Mouse (Mus musculus) CH12.LX (cell line): Measurements from ENCODE around the gene Cadm1.

ENCODE experiments used
- CTCF ChIP-seq, 2 experiments: IDR thresholded peaks in 1 of 2; conservative IDR thresholded peaks in 1 of 2; 2 replicates each; pipeline ENCODE4 v1.5.1; 2011 to 2012; ENCODE audit warnings: low read depth in 2 of 2, low read length in 2 of 2, improper control_type of control experiment in 1 of 2, inconsistent platforms in 1 of 2, mild to moderate bottlenecking in 1 of 2, moderate library complexity in 1 of 2
- ETS1 ChIP-seq: conservative IDR thresholded peaks from 2 replicates; pipeline ENCODE4 v1.6.1; 2012; ENCODE audit warnings: low read depth, mild to moderate bottlenecking, inconsistent platforms, low read length, improper control_type of control experiment, moderate library complexity
- HCFC1 ChIP-seq: IDR thresholded peaks from 2 replicates; pipeline ENCODE4 v1.6.1; 2012; ENCODE audit warnings: low read depth, mild to moderate bottlenecking, inconsistent platforms, low read length, improper control_type of control experiment
- JUND ChIP-seq: conservative IDR thresholded peaks from 2 replicates; pipeline ENCODE4 v1.6.1; 2011; ENCODE audit warnings: low read depth, low read length, improper control_type of control experiment
- MAX ChIP-seq: IDR thresholded peaks from 2 replicates; pipeline ENCODE4 v1.6.1; 2011; ENCODE audit warnings: low read length, improper control_type of control experiment
- POLR2A ChIP-seq: IDR thresholded peaks from 2 replicates; pipeline ENCODE4 v1.6.1; 2011; ENCODE audit warnings: low read depth, mild to moderate bottlenecking, improper control_type of control experiment, low read length
- POLR2AphosphoS2 ChIP-seq: IDR thresholded peaks from 2 replicates; pipeline ENCODE4 v1.6.1; 2011; ENCODE audit warnings: low read depth, low read length, improper control_type of control experiment
- USF1 ChIP-seq: IDR thresholded peaks from 2 replicates; pipeline ENCODE4 v1.6.1; 2014; ENCODE audit warnings: low read depth, mild to moderate bottlenecking, inconsistent platforms, low read length, improper control_type of control experiment
- ZC3H11A ChIP-seq: IDR thresholded peaks from 2 replicates; pipeline ENCODE4 v1.6.1; 2012; ENCODE audit warnings: low read depth, mild to moderate bottlenecking, inconsistent platforms, low read length, improper control_type of control experiment
- ZMIZ1 ChIP-seq: IDR thresholded peaks from 2 replicates; pipeline ENCODE4 v1.6.1; 2012; ENCODE audit warnings: low read depth, mild to moderate bottlenecking, inconsistent platforms, low read length, improper control_type of control experiment

DNA sequence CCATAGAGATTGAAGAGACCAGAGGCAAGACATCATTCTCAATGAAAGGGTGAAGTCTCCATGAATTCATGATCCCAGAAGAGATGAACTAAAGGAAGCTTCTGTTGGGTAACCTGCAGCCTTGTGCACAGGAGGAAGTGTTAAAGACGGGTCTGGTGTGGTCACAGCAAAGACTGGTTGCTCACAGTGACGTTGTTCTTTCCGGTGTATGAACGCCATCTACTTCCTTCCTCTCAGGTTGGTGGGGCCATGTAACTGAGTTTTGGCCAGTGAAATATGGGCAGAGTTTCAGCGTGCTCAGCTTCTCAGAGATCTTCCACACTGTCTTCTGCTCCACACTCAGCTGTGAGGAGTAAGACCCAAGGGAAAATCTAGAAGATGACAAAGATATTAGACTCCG is 363.0 kb downstream of the Cadm1 start:
- no peak for TF ChIP-seq CTCF (conservative IDR thresholded peaks at IDR 0.05 in 1 of 2, IDR thresholded peaks at IDR 0.05 in 1 of 2; ENCODE audit: low read depth in 2 of 2, low read length in 2 of 2)
- no peak for TF ChIP-seq POLR2A
- TF ChIP-seq POLR2AphosphoS2: no peak
- no peak for TF ChIP-seq HCFC1
- no peak for TF ChIP-seq USF1
- TF ChIP-seq ZMIZ1: no peak
- TF ChIP-seq MAX: no peak
- no peak for TF ChIP-seq JUND
- TF ChIP-seq ETS1: no peak
- no peak for TF ChIP-seq ZC3H11A
